Mouse (Mus musculus) 3134 (cell line): ENCODE results near the gene Aqp6.

Experiments used
- DNase-seq: peaks from one replicate; pipeline ENCODE4 v3.0.0-alpha.2; 2011; ENCODE audit warnings: low spot score; ENCODE audit not compliant: insufficient read length; ENCODE audit errors: extremely low read depth

Aqp6 gene

DNA sequence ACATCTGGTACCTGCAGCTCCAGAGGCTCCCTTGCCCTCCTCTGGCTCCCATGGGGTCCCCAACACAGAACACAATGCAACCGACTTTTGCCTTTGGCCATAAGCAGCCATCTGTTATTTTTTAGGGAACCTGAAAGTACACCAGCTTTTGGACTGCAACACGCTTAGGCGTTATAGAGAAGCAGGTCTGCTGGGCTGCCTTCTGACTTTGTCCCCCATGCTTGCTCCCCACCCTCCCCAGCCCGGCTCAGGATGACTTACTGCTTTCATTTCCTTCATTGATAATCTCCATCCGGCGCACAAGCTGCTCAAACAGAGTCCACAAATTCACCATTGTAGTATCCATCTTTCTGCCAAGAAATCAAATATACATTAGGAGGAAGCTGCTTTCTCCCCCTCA, 41.4 kb downstream of the Aqp6 start:
- no peak for DNase-seq

- no peak for DNase-seq
Measured at GRCm38 (mm10) chr15:99643832-99644231, 42.6 kb downstream of the Aqp6 start.

DNA sequence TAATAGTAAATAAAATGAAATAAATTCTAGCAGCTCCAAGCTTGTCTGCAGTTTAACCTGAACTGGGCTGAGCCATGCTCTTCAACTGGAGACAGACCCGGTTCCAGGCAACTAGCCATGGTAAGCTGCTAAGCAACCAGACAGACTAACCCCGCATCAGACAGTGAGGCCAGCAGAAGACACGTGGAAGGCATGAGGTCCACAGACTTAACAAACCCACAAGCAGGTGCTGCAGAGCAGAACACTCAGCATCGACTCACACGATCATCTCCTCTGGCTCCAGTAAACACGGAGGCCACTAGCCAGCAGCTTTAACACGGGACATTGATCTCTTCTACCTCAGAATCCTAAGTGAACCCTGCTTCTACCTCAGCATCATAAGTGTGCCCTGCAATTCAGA, 43.6 kb downstream of the Aqp6 start:
- peak; percentile 35 for DNase-seq

- DNase-seq = no peak
Measured at GRCm38 (mm10) chr15:99648326-99648725, 47.1 kb downstream of the Aqp6 start.

- no peak for DNase-seq
Measured at GRCm38 (mm10) chr15:99649067-99649761, 48.0 kb downstream of the Aqp6 start.

DNA sequence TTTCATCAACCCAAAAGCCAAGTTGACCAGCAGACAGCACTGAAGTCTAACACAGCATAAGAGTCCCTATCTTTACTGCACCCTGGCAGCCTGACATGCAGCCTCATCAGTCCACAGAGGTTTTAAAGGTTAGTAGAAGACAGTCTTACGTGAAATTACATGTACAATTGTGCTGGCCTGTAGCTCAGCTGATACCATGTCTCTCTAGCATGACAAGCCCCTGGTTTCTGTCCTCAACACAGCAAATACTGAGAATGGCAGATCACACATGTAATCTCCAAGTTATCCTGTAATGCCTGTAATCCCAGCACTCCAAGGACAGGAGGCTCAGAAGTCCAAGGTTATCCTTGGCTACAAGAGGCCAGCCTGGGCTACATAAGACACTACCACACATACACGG, 49.1 kb downstream of the Aqp6 start:
- no peak for DNase-seq

DNA sequence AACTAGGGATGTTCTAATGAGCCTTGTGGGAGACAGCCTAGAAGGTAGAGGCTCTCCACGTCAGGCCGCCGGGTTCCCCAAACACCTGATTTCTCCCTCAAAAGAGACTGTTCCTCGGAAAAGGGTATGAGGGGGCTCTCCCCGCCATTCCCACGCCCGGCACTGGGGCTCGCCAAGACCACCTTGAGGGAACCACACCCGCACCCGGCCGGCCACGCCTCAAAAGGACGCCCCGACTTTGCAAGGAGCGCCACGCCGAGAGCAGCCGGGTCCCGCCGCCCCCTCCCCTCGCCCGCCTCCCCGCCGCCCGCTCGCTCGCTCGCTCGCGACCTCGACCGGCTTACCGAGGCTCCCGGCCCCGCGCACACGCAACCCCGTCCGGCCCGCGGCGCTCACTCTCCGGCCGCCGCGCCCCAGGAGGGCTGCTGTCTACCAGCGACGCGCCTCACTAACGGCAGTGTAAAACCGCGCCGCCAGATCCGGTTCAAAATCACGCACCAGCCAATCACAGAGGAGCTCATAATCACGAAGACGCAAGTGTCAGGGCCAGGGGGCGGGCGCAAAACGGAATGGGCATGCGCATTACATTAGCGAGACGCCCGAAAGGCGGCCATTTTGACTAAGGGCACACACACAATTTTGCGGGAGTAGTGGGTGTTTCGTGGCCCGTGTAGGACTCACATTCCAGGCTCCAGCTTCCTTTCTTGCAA, 50.1 kb downstream of the Aqp6 start, which contains the start of gene Racgap1:
Gene Racgap1 (minus strand): TSS at position 494 of the 710 bp plus-strand sequence.
- peak; percentile 86 for DNase-seq

- DNase-seq = no peak
Measured at GRCm38 (mm10) chr15:99651984-99652872, 51.0 kb downstream of the Aqp6 start.

- DNase-seq = no peak
Measured at GRCm38 (mm10) chr15:99653291-99653690, 52.1 kb downstream of the Aqp6 start.

- DNase-seq = no peak
Measured at GRCm38 (mm10) chr15:99653876-99654275, 52.7 kb downstream of the Aqp6 start.
